In the genomic region with DNA sequence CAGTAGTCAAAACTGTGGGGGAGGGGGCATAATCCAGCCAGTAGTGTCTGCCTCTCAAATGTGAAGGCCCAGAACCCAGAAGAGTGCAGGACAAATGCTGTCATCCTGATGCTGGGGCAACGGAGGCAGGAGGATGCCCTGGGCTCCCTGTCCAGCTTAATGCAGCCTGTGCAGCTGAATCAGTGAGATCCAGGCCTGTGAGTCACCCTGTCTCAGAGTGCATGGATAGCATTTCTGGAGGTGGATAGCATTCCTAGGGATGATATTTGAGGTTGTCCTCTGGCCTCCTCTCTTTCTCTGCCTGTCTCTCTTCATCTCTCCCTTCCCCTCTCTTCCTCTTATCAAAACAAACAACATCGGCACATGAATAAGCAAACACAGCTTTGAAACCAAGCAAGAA, we compare ENCODE assay signal across 23 mouse cellular contexts.
A peak's percentile ranks its signal among the peaks of the same experiment; 100 is the strongest.
DNase-seq lines count a peak whose midpoint lies in the region; ATAC-seq lines count a peak whose summit lies in the region.
"Had no signal": no experiment of that assay in that cellular context is flagged by ENCODE, and none has a peak within 500 bp of the region (broad histone marks: within the 10 kb centered on the region; RNA-seq: fewer than 3 reads in every experiment).

No protein-coding gene starts in this region.

- no peak overlapping the region for H3K9ac ChIP-seq in forebrain, embryonic 11.5 days (ENCODE audit: low read length)
- no peak overlapping the region for H3K9ac ChIP-seq in forebrain, embryonic 15.5 days (replicated peaks)
- H3K9ac ChIP-seq: heart, embryonic 15.5 days; hindbrain, embryonic 12.5 days had no signal

- peak; percentile 48 for DNase-seq in heart, adult 11 months
- DNase-seq in heart, adult 9 months (ENCODE audit: low spot score in 2 of 2), result no peak
- peak; percentile 58 for DNase-seq in Muller cell, postnatal 12 days (ENCODE audit: inconsistent ontology term)
- no peak for DNase-seq in forebrain, embryonic 11.5 days (ENCODE audit: low spot score)
- no peak for DNase-seq in spleen, postnatal 36 days (ENCODE audit: low spot score in 2 of 2)
- no peak for DNase-seq in heart, postnatal 10 days
- DNase-seq in ovary, postnatal 14 days (ENCODE audit: low spot score), result no peak
- DNase-seq: adrenal gland, adult 8-10 months; adrenal gland, postnatal 36 days; cerebellum, adult 2 months; cerebellum, postnatal 10 days; gastrocnemius, adult 2 months; gastrocnemius, postnatal 25 days; heart, postnatal 4 days had no signal

- intact Hi-C loops in heart, postnatal 10 days (cut with DNase I), result no loop called here

- no peak overlapping the region for H3K4me3 ChIP-seq in forebrain, embryonic 11.5 days (ENCODE audit: low read depth, low read length)
- no peak overlapping the region for H3K4me3 ChIP-seq in forebrain, embryonic 15.5 days
- H3K4me3 ChIP-seq: embryonic facial prominence, embryonic 10.5 days; erythroblast, embryonic 14.5 days; gastrocnemius, adult 2 months; heart, embryonic 15.5 days; hindbrain, embryonic 12.5 days had no signal

- 0 out of 2 replicates have a peak overlapping the region, but pooled peaks have one; percentile 25 for H3K27ac ChIP-seq in forebrain, embryonic 11.5 days (ENCODE audit: low read depth, low read length)
- peak overlapping the region; percentile 85 for H3K27ac ChIP-seq in forebrain, embryonic 15.5 days (replicated peaks)
- H3K27ac ChIP-seq: embryonic facial prominence, embryonic 10.5 days; gastrocnemius, adult 2 months; heart, embryonic 15.5 days; hindbrain, embryonic 12.5 days had no signal

- H3K36me3 ChIP-seq in forebrain, embryonic 11.5 days (ENCODE audit: control insufficient read depth, insufficient read depth, low read length), result no peaks in the 10 kb centered on the region
- H3K36me3 ChIP-seq in forebrain, embryonic 15.5 days, result no peaks in the 10 kb centered on the region
- H3K36me3 ChIP-seq: embryonic facial prominence, embryonic 10.5 days; heart, embryonic 15.5 days; hindbrain, embryonic 12.5 days had no signal

- 76% methylated on average over 2 of the region's 2 CpGs for WGBS in forebrain, embryonic 11.5 days
- 41% methylated on average over 2 of the region's 2 CpGs for WGBS in forebrain, embryonic 15.5 days

- H3K4me2 ChIP-seq in forebrain, embryonic 11.5 days (ENCODE audit: low read depth, low read length, severe bottlenecking), result no peak overlapping the region
- peak overlapping the region; percentile 15 for H3K4me2 ChIP-seq in forebrain, embryonic 15.5 days (replicated peaks)
- H3K4me2 ChIP-seq: heart, embryonic 11.5 days; heart, embryonic 15.5 days; hindbrain, embryonic 12.5 days had no signal

- ATAC-seq in forebrain, embryonic 11.5 days (replicated peaks; ENCODE audit: low FRiP score), result no peak
- no peak for ATAC-seq in forebrain, embryonic 15.5 days (replicated peaks)
- ATAC-seq: hindbrain, embryonic 16.5 days; inflammation-experienced regulatory T-cells, adult 6 months; intestine, postnatal 0 days had no signal

- H3K4me1 ChIP-seq in forebrain, embryonic 11.5 days (replicated peaks; ENCODE audit: control insufficient read depth, insufficient read depth, low read length), result peaks cover 13% of the 10 kb centered on the region
- peaks cover 49% of the 10 kb centered on the region for H3K4me1 ChIP-seq in forebrain, embryonic 15.5 days

- H3K27me3 ChIP-seq in forebrain, embryonic 11.5 days (ENCODE audit: control insufficient read depth, insufficient read depth, low read length), result no peaks in the 10 kb centered on the region
- no peaks in the 10 kb centered on the region for H3K27me3 ChIP-seq in forebrain, embryonic 15.5 days
- H3K27me3 ChIP-seq: hindbrain, embryonic 12.5 days had no signal

- no peaks in the 10 kb centered on the region for H3K9me3 ChIP-seq in forebrain, embryonic 11.5 days (ENCODE audit: control insufficient read depth, low read length)
- no peaks in the 10 kb centered on the region for H3K9me3 ChIP-seq in forebrain, embryonic 15.5 days
- H3K9me3 ChIP-seq: embryonic facial prominence, embryonic 10.5 days; heart, embryonic 15.5 days had no signal

Comparison
In these comparisons a context has a peak if more than half of its experiments do, and no peak if none do; other contexts are left out.
1. DNase-seq: peak in heart, adult 11 months (single experiment) and Muller cell, postnatal 12 days (single experiment); none in heart, adult 9 months (0 of 2), forebrain, embryonic 11.5 days (single experiment), spleen, postnatal 36 days (0 of 2), heart, postnatal 10 days (0 of 2) and ovary, postnatal 14 days (single experiment).